Mouse (Mus musculus) adrenal gland, postnatal 25 days (tissue): ENCODE results near the gene Kctd21. TPM values are rescaled to one million over a fixed set of nuclear protein-coding genes. Genes with fewer than 3 reads are reported as not detected.

ENCODE experiments used
- DNase-seq: peaks from one replicate; pipeline ENCODE4 v3.0.0; 2021; ENCODE audit warnings: mixed read lengths
- total RNA-seq: library from RNA; stranded (reverse); gene quantifications from 2 replicates; pipeline ENCODE4 v1.2.3, GENCODE M21; 2021

The Kctd21 gene
- total RNA-seq, 1 experiment from 2014 or later, result 9.0 TPM

- DNase-seq, result no peak
Observed at GRCm38 (mm10) chr7:97387561-97388147, 55.5 kb downstream of the Kctd21 start.

- DNase-seq, result no peak
Observed at GRCm38 (mm10) chr7:97388541-97388940, 56.4 kb downstream of the Kctd21 start.

DNA sequence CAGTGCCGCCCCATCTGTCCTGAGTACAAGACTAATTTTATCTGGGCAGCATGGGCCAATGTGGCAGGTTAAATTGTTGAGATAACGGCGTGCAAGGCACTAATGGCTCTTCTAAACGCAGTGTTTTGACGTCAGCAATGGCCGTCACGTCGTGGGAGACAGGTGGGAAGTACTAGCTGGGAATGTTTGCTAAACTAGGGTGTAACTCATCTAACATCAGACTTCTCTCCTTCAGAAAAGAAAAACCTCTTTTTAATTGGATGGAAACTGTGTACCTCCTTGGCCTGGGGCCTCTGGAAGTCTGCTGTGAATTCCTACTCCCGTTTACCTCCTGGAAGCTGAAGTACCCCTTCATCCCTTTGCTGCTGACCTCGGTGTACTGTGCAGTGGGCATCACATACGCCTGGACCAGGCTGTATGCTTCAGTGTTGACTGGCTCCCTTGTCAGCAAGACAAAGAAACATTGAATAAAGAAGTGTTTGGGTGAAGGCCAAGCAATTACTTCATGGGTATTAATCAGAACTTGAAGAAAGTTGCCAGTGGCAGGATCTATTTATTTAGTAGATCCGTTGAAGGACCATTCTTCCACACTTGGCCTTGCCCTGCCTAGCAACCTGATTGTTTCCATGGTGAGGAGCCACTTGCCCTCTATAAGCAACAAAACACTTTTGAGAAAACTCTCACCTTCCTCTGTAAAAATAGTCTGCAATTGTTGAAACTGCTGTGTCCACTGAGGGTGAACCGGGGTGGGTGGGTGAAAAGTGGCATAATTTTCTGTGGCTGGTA, 59.4 kb downstream of the Kctd21 start:
- no peak for DNase-seq

DNA sequence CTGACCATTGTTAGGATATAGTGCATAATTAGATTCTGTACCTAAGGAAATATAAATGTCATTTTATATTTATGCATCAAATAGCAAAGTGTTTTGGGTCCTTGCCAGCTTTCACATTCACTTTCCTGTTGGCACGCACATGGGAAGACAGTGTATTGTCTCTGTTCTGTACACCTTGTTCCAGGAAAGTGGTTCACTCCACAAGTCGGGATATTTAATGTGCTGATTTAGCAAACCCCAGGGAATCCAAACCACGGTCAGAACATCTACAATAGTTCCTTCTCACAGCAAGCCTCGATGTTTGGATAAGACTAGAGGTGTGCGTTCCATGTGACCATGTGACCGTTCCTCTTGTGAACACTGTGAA, 59.9 kb downstream of the Kctd21 start:
- no peak for DNase-seq

GRCm38 (mm10) chr7:97394375-97394774, 62.2 kb downstream of the Kctd21 start:
- no peak for DNase-seq

DNA sequence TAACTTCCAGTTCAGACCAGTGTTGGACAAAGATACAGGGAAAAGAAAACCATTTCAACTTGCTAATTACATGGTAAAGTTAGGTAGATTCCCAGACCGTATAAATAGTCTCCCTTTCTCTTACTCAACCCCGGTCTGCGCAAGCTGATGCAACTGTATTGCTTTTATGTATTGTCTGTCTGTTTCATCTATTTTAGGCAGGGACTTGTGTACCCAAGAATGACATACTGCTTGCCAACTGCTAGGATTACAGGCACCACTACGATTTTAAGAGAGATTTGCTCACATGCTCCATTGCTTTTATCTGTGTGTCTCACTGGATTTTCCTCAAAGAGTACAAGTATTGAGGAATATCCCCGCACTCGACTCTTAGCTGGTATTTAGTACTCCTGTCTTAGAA, 66.8 kb downstream of the Kctd21 start:
- no peak for DNase-seq

Other genes starting within 250 kb of the Kctd21 start
- gene Usp35, start 307 bp upstream of the Kctd21 start, total RNA-seq, result 6.2 and 9.4 TPM in 2 replicates
- gene Alg8, start 39.3 kb downstream of the Kctd21 start, total RNA-seq, result 17.4 and 24.3 TPM in 2 replicates
- gene Ndufc2, start 67.7 kb downstream of the Kctd21 start, total RNA-seq, result 221 and 290 TPM in 2 replicates
- 584 and 613 TPM in 2 replicates for gene Thrsp, start 85.4 kb downstream of the Kctd21 start, total RNA-seq
- gene Kctd14, start 119.0 kb downstream of the Kctd21 start, total RNA-seq, result 1.7 TPM in 2 replicates
- 64.7 and 65.3 TPM in 2 replicates for gene Ints4, start 148.6 kb downstream of the Kctd21 start, total RNA-seq
- gene Aamdc, start 247.2 kb downstream of the Kctd21 start, total RNA-seq, result 32.2 and 36.8 TPM in 2 replicates
- 30.6 and 32.0 TPM in 2 replicates for gene Rsf1, start 247.6 kb downstream of the Kctd21 start, total RNA-seq